Mouse (Mus musculus) Patski (cell line): ENCODE measurements around the gene Kars. TPM values are rescaled to one million over a fixed set of nuclear protein-coding genes. Genes with fewer than 3 reads are reported as not detected.

ENCODE experiments used
- ATAC-seq: fragments of 100-300 bp; one replicate; pipeline ENCODE4 v1.8.0; 2021
- CTCF ChIA-PET: fragments of 350-600 bp; sonication (Branson Sonifier 250); formaldehyde crosslinking; loops from one replicate; lab custom pipeline; 2022; ENCODE audit warnings: inconsistent platforms; lab: Charles Lee
- POLR2A ChIA-PET: fragments of 350-600 bp; sonication (Branson Sonifier 250); formaldehyde crosslinking; loops from one replicate; lab custom pipeline; 2022; ENCODE audit warnings: antibody characterized with exemption, inconsistent platforms; lab: Charles Lee
- DNase-seq: peaks from one replicate; pipeline ENCODE4 v3.0.0-alpha.2; 2011; ENCODE audit warnings: low read depth, low spot score
- H3K27me3 ChIP-seq: fragments of 371-371 bp; one replicate; pipeline ENCODE4 v1.5.1; 2021
- CTCF ChIP-seq: fragments of 100-300 bp; IDR thresholded peaks from one replicate; pipeline ENCODE4 v1.5.1; 2021
- in situ Hi-C: fragments of 300-500 bp; cut with MboI; formaldehyde crosslinking; loops from 3 replicates; pipeline ENCODE4 v1.11.1; 2018; ENCODE audit warnings: low pct_unique_long_range_greater_than_20kb, mixed read lengths
- polyA plus RNA-seq: library from polyadenylated mRNA; unstranded; gene quantifications from one replicate; pipeline ENCODE4 v1.2.3, GENCODE M21; 2021

The Kars gene
- polyA plus RNA-seq, 1 experiment from 2014 or later = 149 TPM

DNA sequence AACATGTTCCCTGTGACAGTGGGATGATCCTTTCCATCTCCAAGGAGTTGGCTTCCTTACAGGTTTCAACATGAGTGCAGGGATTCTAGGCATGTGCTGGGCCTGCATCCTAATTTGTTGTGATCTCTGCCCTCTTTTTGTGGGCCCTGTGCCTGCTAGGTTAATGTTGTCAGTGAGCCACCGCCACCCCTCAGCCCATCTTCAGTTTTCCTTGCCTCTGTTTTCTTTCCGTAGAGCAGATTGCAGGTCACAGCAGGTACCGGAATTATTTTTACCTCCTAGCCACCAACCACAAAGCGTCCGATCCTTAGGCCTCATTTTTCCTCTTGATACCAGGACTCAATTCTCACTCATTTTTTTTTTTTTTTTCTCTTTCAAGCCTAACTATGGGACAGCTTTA, 59.2 kb downstream of the Kars start:
- no peak for TF ChIP-seq CTCF
- ChIA-PET CTCF (no interaction called here), POLR2A (no interaction called here)
- no peak for DNase-seq
- ATAC-seq = no peak
- in situ Hi-C loops = no loop called here
- H3K27me3 ChIP-seq = no peaks in the 10 kb centered on the region

DNA sequence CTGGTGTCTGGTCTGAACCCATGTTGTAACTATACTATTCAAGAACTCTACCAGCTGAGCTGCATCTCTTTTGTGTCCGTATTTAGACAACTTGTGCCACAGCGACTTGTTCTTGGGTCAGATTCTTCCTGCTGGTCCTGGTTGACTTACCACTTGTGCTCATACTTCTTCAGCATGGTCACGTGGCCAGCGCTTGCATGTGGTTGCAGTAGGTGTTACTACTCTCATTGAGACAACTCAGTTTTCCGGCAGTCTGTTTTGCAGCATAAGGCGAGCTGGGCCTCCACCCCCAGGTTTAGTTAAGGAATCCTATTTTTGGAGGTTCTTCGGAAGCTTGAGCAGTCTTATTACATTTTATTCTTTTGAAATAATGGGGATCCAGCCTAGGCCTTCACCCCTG, 59.8 kb downstream of the Kars start:
- in situ Hi-C loops = no loop called here
- ATAC-seq (no peak), DNase-seq (no peak)
- no peak for TF ChIP-seq CTCF
- H3K27me3 ChIP-seq = no peaks in the 10 kb centered on the region
- ChIA-PET CTCF (no interaction called here), POLR2A (interaction anchor here (0.6 kb wide), 1 partner anchor 17 kb away, joined by 3 read pairs; no protein-coding TSS in a partner anchor)

DNA sequence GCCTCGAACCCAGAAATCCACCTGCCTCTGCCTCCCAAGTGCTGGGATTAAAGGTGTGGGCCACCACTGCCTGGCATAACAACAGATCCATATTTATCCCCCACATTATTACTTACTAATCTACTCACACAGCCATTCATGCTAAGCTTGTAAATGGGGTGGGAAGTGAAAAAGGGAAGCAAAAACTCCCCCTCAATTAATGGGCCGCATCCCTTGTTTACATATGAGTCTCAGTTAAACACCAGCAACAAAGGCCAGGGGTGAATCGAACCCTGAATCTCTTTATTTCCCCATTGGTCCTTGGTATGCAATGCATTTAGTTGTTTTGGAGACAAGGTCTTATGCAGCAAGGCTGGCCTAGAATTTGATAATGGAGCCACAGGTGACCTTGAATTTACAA, 60.3 kb downstream of the Kars start:
- no peak for ATAC-seq
- in situ Hi-C loops = no loop called here
- CTCF ChIA-PET = no interaction called here

DNA sequence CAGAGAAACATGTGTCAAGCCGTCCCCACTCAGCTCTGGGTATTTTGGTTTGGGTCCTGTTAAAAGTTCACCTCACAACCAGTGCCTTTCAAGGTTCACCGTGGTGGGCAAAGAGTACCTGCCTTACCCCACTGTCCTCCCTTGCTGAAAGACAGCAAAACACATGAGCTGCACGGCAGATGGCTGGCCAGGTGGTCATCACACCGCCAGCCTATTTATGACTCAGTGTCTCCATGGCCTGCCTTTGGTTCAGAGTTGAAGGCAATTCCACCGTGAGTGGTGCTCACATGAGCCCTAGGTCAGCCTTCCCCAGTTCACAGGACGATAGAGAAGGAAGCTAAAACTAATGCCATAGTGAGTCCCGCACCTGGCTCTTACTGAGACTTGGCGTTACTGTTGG, 63.2 kb downstream of the Kars start:
- ATAC-seq (no peak), DNase-seq (no peak)
- TF ChIP-seq CTCF = no peak
- no peaks in the 10 kb centered on the region for H3K27me3 ChIP-seq
- POLR2A ChIA-PET = no interaction called here
- in situ Hi-C loops = no loop called here
- CTCF ChIA-PET = no interaction called here

More for the DNA sequence above, 60.3 kb downstream of the Kars start:
- TF ChIP-seq CTCF = no peak
- no peak for DNase-seq
- POLR2A ChIA-PET = interaction anchor here (0.6 kb wide), 1 partner anchor 17 kb away, joined by 3 read pairs; no protein-coding TSS in a partner anchor
- H3K27me3 ChIP-seq = no peaks in the 10 kb centered on the region

GRCm38 (mm10) chr8:111947144-111947543, 64.0 kb downstream of the Kars start:
- CTCF ChIA-PET = no interaction called here
- ATAC-seq (no peak), DNase-seq (no peak)
- POLR2A ChIA-PET = no interaction called here
- H3K27me3 ChIP-seq = no peaks in the 10 kb centered on the region
- TF ChIP-seq CTCF = no peak
- in situ Hi-C loops = no loop called here

GRCm38 (mm10) chr8:111943544-111943943, 67.6 kb downstream of the Kars start:
- no peaks in the 10 kb centered on the region for H3K27me3 ChIP-seq
- TF ChIP-seq CTCF = no peak
- in situ Hi-C loops = no loop called here
- ChIA-PET CTCF (interaction anchor here (1.6 kb wide), 1 partner anchor 47 kb away, joined by 4 read pairs; no protein-coding TSS in a partner anchor), POLR2A (no interaction called here)
- ATAC-seq (no peak), DNase-seq (no peak)

Other genes with a start within 250 kb of the Kars start
- gene Cfdp1, start 157.0 kb downstream of the Kars start, polyA plus RNA-seq = 179 TPM
- 7.2 TPM for gene Tmem170, start 134.6 kb downstream of the Kars start, polyA plus RNA-seq
- gene Chst5, start 100.9 kb downstream of the Kars start, polyA plus RNA-seq = not detected
- 35.3 TPM for gene Tmem231, start 77.4 kb downstream of the Kars start, polyA plus RNA-seq
- gene Gabarapl2, start 70.6 kb downstream of the Kars start, polyA plus RNA-seq = 170 TPM
- 7.0 TPM for gene Adat1, start 19.0 kb downstream of the Kars start, polyA plus RNA-seq
- gene Terf2ip, start 75 bp upstream of the Kars start, polyA plus RNA-seq = 24.2 TPM
- 0.76 TPM for gene Gm6793, start 3.7 kb upstream of the Kars start, polyA plus RNA-seq